Mouse (Mus musculus): ENCODE measurements around the gene Wsb1.
A peak's percentile ranks its signal among the peaks of the same experiment; 100 is the strongest.
"Not testable (repeated sequence)": the region's sequence is repeated elsewhere in the genome, so short reads cannot be mapped to it uniquely, and the experiment has no call there.

The Wsb1 gene

GRCm38 (mm10) chr11:79254391-79255098 is at the start of gene Wsb1:
Wsb1 (minus strand) TSS chr11:79254671.
- peak; percentile 95 for DNase-seq

GRCm38 (mm10) chr11:79304245-79304644 is 49.8 kb upstream of the Wsb1 start:
- not testable (repeated sequence) for DNase-seq

DNA sequence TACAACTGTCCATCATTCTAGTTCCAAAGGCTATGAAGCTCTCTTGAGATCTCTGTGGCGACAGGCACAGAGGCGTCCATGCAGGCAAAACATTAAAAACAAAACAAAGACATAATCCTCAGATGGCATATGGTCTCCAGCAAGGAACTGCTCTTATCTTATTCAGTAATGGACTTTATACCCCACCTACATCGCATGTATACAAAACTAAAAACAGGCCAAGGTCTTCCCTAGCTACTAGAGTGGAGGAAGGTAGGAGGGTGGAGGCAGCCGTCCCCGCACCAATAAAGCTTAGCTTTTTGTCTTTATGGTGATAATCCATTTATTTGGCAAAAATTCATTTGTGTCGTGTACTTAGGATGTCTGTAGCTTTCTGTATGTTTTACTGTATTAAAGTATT is 48.6 kb upstream of the Wsb1 start:
- no peak for DNase-seq

DNA sequence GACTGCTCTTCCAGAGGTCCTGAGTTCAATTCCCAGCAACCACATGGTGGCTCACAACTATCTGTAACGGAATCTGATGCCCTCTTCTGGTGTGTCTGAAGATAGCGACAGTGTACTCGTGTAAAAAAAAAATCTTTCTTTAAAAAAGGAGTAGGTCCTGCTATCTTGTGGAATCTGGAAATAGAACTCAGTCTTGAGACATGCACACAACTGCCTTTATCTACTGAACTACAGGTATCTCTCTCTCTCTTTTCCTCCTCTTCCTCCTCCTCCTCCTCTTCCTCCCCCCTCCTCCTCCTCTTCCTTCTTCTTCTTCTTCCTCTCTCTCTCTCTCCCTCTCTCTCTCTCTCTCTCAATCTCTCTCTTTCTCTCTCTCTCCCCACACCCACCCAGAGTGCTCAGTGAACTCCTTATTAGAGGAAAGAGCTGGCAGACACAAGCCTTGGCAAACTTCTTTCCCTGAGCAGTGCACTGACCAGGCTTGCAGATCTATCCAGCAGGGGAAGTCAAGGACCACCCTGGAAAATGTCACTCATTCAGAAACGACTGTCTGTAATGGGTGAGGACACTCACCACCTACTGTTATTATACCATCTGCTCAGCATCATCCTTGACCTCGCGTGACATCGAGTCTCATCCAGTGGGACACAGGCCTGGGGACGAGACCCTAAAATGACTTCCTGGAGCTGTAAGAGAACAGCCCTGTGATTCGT is 45.4 kb upstream of the Wsb1 start:
- DNase-seq: no peak

DNA sequence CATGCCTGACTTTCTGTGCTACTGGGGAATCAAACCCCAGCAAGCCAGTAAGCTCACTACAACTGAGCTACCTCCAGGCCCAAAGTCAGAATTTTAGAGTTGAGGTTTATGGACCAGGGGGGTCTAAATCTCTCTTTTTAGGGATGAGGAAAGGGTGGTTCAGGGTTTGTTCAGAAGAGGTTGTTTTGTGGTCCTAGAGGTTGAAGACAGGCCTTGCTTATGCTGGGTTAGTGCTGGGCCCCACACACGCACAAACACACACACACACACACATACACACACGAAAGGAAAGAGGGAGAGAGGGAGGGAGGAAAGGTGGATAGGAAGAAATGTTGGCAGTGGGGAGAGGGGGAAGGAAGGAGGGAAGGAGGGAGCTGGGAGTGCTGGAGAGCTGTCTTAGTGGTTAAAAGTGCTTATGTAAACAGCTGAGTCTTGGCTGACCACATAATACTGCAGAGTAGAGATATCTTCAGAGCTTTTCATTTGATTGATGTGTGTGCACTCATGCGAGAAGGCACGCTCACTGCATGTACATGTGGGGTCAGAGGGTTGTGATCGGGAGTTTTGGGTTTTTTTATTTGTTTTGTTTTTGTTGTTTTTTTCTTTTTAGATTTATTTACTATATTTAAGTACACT is 42.5 kb upstream of the Wsb1 start, which contains the start of gene Gm9964:
TSS of gene Gm9964 (minus strand) at position 51 of the 636 bp plus-strand sequence.
- DNase-seq: no peak

- no peak for DNase-seq
Measured at GRCm38 (mm10) chr11:79296167-79296566, 41.7 kb upstream of the Wsb1 start.

GRCm38 (mm10) chr11:79293971-79294370 is 39.5 kb upstream of the Wsb1 start:
- no peak for DNase-seq

GRCm38 (mm10) chr11:79293025-79293424 is 38.6 kb upstream of the Wsb1 start:
- DNase-seq: no peak

- DNase-seq: peak; percentile 72
Measured at GRCm38 (mm10) chr11:79292130-79292529, 37.7 kb upstream of the Wsb1 start.

- DNase-seq: no peak
Measured at GRCm38 (mm10) chr11:79291651-79292050, 37.2 kb upstream of the Wsb1 start.

- peak; percentile 40 for DNase-seq
Measured at GRCm38 (mm10) chr11:79290473-79290872, 36.0 kb upstream of the Wsb1 start.

DNA sequence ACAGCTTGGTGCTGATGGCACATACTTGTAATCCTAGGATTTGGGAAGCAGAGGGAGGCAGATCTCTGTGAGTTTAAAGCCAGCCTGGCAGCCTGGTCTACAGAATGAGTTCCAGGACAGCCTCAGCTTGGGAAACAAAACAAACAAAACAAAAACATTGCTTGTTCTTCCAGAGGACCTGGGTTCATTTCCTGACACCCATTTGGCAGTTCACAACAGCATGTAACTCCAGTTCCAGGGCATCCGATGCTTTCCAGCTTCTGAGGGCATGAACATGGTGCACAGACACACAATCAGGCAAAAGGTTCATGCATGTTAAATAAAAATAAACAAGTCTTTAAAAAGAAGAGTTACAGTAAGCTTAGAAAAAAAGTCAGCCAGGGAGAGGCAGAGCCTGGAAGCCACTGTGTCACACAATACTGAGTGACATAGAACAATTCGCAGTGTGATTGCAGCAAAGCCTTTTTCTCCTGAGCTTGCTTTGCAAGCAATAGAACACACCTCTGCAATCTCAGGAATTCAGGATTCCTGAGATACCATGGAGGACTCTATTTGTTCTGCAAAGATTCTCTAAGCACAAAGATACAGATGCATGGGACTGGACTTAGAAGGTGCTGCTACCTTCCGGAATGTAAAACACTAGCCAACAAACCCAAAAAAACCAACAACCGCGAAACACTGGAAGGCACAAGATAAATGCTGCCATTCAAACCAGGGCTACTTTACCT is 34.6 kb upstream of the Wsb1 start:
- DNase-seq: no peak

DNA sequence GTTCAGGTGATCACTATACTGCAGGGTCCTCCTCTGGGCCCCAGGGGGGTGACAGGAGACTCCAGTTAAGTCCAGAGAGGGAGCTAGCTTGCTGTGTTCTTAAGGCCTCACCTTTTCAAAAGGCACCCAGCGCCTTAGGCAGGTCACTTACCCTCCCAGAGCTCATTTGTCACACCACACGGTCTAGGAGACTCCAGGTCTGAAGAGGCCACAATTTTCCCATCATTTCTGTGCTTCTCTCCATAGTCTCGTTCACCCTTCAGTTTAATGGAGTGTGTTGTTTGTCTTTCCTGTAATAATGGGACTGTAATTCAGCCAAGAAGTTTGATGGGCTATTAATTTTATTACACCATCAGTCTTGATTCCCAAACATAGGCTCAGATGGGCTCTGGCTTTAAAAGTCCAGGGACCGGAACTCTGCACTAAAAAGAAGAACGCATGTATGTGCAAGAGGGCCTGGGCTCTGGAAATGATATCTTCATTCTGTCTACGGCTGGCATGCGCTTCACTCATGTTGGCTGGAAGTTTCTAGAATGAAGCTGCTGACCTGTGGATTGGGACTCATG is 33.9 kb upstream of the Wsb1 start:
- no peak for DNase-seq

DNA sequence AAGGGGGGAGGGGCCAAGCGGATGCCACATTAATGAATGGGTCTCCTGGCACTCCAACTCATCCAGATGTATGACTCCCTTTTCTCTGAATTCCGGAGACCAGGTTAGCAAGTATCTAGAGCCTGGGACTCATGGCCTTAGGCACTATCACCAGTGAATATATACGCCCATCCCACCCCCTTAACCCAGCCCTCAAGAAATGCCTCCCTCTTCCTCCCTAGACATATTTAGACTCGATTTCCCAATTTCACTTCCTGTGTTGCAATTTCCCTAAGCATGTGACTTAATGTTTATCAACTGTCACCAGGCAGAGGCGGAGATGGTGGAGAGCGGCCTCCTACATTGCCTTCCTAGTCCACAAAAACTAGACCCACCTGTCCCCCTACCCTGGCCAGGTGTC is 33.0 kb upstream of the Wsb1 start:
- DNase-seq: no peak

DNA sequence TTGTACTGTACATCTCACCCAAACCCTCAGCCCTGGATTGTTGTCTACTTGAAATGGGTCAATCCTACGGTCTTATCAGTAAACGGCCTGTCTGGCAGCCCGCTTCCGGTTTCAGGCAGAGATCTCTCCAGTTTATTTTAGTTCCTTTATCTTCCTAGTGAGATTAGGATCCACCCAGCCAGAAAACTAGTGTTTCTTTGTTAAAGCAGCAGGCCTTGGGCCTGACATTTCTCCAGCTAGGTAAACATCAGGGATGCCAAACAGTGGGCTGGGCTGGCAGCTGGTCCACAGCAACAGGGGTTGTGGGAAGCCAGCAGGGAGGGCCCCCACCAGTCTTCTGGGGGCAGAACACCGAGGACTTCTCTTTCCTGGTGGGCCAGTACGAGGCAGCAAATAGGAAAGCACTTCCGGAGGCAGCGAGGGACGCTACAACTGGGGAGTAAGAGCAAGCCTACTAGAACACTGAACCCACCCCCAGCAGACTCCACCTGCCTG is 31.9 kb upstream of the Wsb1 start:
- DNase-seq: no peak

DNA sequence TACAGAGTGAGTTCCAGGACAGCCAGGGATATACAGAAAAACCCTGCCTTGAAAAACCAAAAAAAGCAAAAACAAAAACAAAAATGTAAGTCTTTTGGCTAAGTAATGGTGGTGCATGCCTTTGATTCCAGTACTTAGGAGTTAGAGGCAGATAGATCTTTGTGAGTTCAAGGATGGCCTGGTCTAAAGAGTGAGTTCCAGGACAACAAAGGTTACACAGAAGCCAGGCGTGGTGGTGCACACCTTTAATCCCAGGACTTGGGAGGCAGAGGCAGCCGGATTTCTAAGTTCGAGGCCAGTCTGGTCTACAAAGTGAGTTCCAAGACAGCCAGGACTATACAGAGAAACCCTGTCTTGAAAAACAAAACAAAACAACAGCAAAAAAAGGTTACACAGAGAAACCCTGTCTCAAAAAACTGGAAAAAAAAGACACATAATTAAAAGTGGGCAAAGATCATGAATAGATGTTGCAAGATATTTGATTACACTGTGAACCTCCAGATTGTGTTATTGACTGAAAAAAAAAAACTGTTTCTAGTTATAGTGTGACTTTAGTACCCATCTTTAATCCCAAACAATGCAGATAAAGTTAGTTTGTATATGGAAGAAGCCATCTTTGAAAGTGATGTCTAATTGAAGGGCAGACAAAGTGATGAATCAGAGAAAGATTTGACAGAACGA is 29.0 kb upstream of the Wsb1 start:
- no peak for DNase-seq

GRCm38 (mm10) chr11:79281396-79281795 is 26.9 kb upstream of the Wsb1 start:
- no peak for DNase-seq

GRCm38 (mm10) chr11:79279732-79280405 is 25.4 kb upstream of the Wsb1 start:
- DNase-seq: no peak

- no peak for DNase-seq
Measured at GRCm38 (mm10) chr11:79273757-79274156, 19.3 kb upstream of the Wsb1 start.

DNA sequence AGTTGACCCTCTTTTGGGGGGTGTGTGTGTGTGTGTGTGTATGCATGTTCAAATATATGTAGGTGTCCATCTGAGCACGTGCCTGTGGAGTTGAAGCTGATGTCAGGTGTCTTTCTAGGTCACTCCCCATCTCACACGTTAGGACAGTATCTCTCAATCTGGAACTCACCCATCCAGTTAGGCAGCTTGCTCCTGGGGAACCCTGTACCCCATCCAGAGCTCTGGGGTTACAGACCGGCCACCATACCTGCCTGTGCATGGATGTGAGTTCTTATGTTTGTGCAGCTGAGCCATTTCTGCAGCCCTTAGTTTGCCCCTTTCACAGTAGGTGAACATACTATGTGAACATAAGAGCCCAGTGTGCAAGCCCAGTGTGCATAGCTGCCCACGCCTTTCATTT is 18.6 kb upstream of the Wsb1 start:
- no peak for DNase-seq

- peak; percentile 30 for DNase-seq
Measured at GRCm38 (mm10) chr11:79267171-79267570, 12.7 kb upstream of the Wsb1 start.

- DNase-seq: no peak
Measured at GRCm38 (mm10) chr11:79264376-79264775, 9.9 kb upstream of the Wsb1 start.

All from kidney, adult 11 months (tissue).